Mouse (Mus musculus) heart, adult 2 months (tissue): Measurements from ENCODE around the gene Fgd6. TPM values are rescaled to one million over a fixed set of nuclear protein-coding genes. Genes with fewer than 3 reads are reported as not detected.
A peak's percentile ranks its signal among the peaks of the same experiment; 100 is the strongest.

Experiments used
- DNase-seq, 2 experiments: peaks; one replicate each; pipeline ENCODE4 v3.0.0; 2021
- H3K27ac ChIP-seq: fragments of 200-600 bp; 2 replicates; pipeline ENCODE4 v1.8.1; 2022
- H3K27me3 ChIP-seq: fragments of 200-500 bp; 2 replicates; pipeline ENCODE4 v1.6.1; 2012; ENCODE audit warnings: mild to moderate bottlenecking, low read length, inconsistent platforms, mixed read lengths; ENCODE audit not compliant: control insufficient read depth, insufficient read depth
- H3K36me3 ChIP-seq: fragments of 200-500 bp; 2 replicates; pipeline ENCODE4 v1.6.1; 2012; ENCODE audit warnings: low read length, inconsistent platforms; ENCODE audit not compliant: control insufficient read depth, insufficient read depth
- H3K4me1 ChIP-seq: fragments of 200-500 bp; 2 replicates; pipeline ENCODE4 v1.6.1; 2011; ENCODE audit warnings: low read length; ENCODE audit not compliant: control insufficient read depth, insufficient read depth
- H3K4me3 ChIP-seq: fragments of 200-600 bp; 2 replicates; pipeline ENCODE4 v1.8.1; 2022
- H3K79me2 ChIP-seq: fragments of 200-500 bp; replicated peaks from 2 replicates; pipeline ENCODE4 v1.6.1; 2012; ENCODE audit warnings: mild to moderate bottlenecking, inconsistent platforms, low read length, moderate library complexity, mixed read lengths; ENCODE audit not compliant: control insufficient read depth, insufficient read depth
- H3K9ac ChIP-seq: fragments of 200-500 bp; 2 replicates; pipeline ENCODE4 v1.6.1; 2012; ENCODE audit warnings: low read depth, mild to moderate bottlenecking, control low read depth, inconsistent platforms, low read length, mixed read lengths
- CTCF ChIP-seq: fragments of 200-600 bp; IDR thresholded peaks from 2 replicates; pipeline ENCODE4 v1.8.1; 2022; ENCODE audit warnings: antibody characterized with exemption, mild to moderate bottlenecking, moderate library complexity
- EP300 ChIP-seq: fragments of 200-500 bp; IDR thresholded peaks from 2 replicates; pipeline ENCODE4 v1.6.1; 2011; ENCODE audit warnings: low read depth, low read length, control low read depth; ENCODE audit not compliant: insufficient read depth
- POLR2A ChIP-seq: fragments of 200-500 bp; IDR thresholded peaks from 2 replicates; pipeline ENCODE4 v1.6.1; 2011; ENCODE audit warnings: mild to moderate bottlenecking, low read depth, low read length, control low read depth; ENCODE audit not compliant: insufficient read depth
- WGBS: fragments of 180-500 bp; shearing (Covaris S2); methylation state at CpG from one replicate; pipeline ENCODE4 v1.1.7; 2018; 5-methylcytosine and 5-hydroxymethylcytosine counted together
- intact Hi-C: fragments of 180-260 bp; cut with DNase I; formaldehyde crosslinking; loops from one replicate; pipeline ENCODE4 v1.15.1; 2025
- polyA plus RNA-seq: library from polyadenylated mRNA; depleted of rRNA; stranded (reverse); fragments of >200 nt; gene quantifications from 2 replicates; pipeline ENCODE4 v1.2.3, GENCODE M21; 2012
- total RNA-seq, 2 experiments: library from RNA; stranded (reverse); gene quantifications; 2 replicates each; pipeline ENCODE4 v1.2.3; 2021

Fgd6 gene
- total and polyA plus RNA-seq, 3 experiments: 1.9 to 5.8 (median 4.9) TPM

DNA sequence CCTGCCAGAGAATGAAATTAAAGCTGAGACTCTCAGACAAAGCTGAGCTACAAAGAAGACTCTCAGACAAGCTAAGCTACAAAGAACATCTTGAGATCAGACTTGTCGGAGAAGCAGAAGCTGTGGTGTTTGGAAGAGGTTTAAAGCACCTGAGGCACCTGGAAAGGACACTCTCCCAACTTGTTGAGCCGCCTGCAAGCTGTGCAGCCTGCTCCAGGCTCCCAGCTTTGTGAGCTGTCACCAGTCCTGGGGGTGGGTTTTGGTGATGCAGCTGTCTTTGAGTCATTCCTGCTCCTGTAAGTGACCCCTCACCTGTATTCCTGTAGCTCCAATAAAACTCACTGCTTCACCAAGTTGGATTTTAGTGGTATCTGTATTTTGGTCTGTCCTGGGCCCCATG, 27.4 kb upstream of the Fgd6 start:
- no peak overlapping the region for H3K4me3 ChIP-seq
- H3K9ac ChIP-seq: no peak overlapping the region
- H3K27me3 ChIP-seq: no peaks in the 10 kb centered on the region
- DNase-seq: no peak
- H3K79me2 ChIP-seq: no peaks in the 10 kb centered on the region; the same call in 1 of the 2 replicates
- H3K36me3 ChIP-seq: peaks cover 3% of the 10 kb centered on the region
- 100% methylated on average over 2 of the region's 2 CpGs for WGBS
- no peak overlapping the region for H3K27ac ChIP-seq
- TF ChIP-seq CTCF (no peak), POLR2A (no peak), EP300 (no peak)
- intact Hi-C loops: no loop called here
- H3K4me1 ChIP-seq: no peaks in the 10 kb centered on the region; the same call in 1 of the 2 replicates

DNA sequence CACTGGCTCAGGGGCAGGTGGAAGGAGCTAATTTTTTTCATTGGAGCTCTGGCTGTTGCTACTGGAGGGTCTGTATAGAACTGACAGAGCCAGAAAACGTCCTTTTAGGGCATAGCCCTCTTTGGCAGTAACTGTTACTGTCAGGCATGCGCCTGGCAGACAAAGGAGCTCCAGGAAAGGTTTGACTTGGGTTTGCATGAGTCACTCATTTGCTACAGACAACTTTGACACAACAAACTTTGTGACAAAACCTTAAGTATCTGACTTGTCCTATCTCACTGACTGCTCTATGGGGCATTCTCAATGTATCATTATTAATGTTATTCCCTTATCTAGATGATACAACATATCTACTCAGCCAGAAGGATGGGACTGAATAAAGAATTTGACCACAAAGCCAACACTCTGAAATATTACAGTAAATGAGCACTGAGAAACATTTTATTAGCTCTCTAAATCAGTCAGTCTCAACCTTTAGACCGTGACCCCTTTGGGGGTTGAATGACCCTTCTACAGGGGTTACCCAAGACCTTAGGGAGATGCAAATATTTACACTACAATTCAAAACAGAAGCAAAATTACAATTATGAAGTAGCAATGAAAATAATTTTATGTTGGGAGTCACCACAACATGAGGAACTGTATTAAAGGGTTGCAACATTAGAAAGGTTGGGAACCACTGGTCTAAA, 25.7 kb upstream of the Fgd6 start:
- no peaks in the 10 kb centered on the region for H3K27me3 ChIP-seq
- no peak for TF ChIP-seq CTCF
- TF ChIP-seq POLR2A: no peak
- TF ChIP-seq EP300: no peak
- no peak overlapping the region for H3K9ac ChIP-seq
- no peak overlapping the region for H3K4me3 ChIP-seq
- intact Hi-C loops: no loop called here
- peaks cover 1% of the 10 kb centered on the region for H3K4me1 ChIP-seq
- peaks cover 3% of the 10 kb centered on the region for H3K36me3 ChIP-seq
- no peaks in the 10 kb centered on the region; the same call in 1 of the 2 replicates for H3K79me2 ChIP-seq
- DNase-seq: no peak
- no peak overlapping the region for H3K27ac ChIP-seq
- 81% methylated on average over 3 of the region's 3 CpGs for WGBS

DNA sequence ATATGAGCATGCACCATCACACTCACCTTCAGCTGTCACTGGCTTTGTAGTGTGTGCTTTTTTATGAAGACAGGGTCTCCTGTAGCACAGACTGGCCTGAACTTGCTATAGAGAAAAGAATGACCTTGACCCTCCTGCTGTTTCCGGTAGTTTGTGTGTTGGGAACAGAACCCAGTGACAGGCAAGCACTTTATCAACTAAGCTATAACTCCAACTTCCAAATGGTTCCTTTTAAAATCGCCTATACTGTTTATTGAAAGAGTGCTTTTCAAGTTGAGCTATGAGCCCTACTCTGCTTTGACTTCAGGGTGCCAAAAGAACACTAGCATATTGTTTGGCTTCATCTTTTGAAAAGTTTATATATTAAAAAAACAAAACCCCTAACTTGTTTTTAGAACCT, 24.8 kb upstream of the Fgd6 start:
- Histone ChIP-seq H3K4me1 (peaks cover 1% of the 10 kb centered on the region), H3K27ac (no peak overlapping the region), H3K4me3 (no peak overlapping the region), H3K36me3 (peaks cover 3% of the 10 kb centered on the region), H3K27me3 (no peaks in the 10 kb centered on the region), H3K79me2 (no peaks in the 10 kb centered on the region; the same call in 1 of the 2 replicates), H3K9ac (no peak overlapping the region)
- TF ChIP-seq EP300 (no peak), POLR2A (no peak), CTCF (no peak)
- WGBS: 43% methylated on average over 2 of the region's 2 CpGs
- intact Hi-C loops: no loop called here
- DNase-seq: no peak

DNA sequence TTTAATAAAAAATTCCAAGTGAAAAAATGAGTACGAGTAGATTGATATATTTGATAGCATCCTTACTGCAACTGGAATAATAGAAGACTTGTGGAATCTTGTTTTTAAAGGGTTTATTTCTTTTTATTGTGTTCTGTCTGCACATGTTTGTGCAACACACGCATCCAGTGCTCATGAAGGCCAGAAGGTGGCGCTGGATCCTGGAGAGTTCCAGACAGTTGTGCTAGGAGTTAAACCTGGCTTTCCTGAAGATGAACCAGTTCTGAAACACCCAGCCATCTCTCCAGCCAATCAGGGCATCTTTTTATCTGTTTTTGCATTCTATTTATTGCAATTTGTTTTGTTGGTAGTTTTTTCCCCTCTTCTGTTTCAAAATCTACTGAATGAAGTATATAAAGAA, 22.6 kb upstream of the Fgd6 start:
- 60% methylated on average over 3 of the region's 3 CpGs for WGBS
- peak; percentile 39 to 54 for DNase-seq
- H3K9ac ChIP-seq: no peak overlapping the region
- H3K79me2 ChIP-seq: peaks cover 1% of the 10 kb centered on the region
- intact Hi-C loops: loop anchor here (1.0 kb wide), 1 partner anchor 103 kb away; no protein-coding TSS in a partner anchor
- H3K36me3 ChIP-seq: peaks cover 3% of the 10 kb centered on the region
- H3K4me3 ChIP-seq: no peak overlapping the region
- H3K4me1 ChIP-seq: peaks cover 1% of the 10 kb centered on the region
- no peaks in the 10 kb centered on the region for H3K27me3 ChIP-seq
- H3K27ac ChIP-seq: no peak overlapping the region
- TF ChIP-seq CTCF: peak; percentile 91
- no peak for TF ChIP-seq POLR2A
- 0 out of 2 replicates have a peak, but pooled peaks have one; percentile 29 for TF ChIP-seq EP300

DNA sequence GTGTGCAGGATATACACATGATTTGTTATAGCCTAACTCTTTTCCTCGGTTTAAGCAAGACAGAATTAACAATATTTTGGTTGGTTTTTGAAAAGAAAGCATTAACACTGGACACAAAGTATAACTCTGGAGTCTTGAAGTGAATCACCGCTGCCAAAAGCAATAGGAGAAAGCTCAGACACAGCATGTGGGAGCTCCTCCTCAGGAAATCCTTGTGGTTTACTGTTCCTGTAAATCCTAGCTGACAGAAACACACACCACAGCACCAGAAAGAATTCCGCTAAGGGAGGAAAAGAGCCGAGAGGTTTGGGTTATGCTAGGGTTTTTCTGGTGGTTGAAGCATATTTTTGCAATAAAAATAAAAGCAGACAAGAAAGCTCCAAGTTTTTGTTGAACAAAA, 21.6 kb upstream of the Fgd6 start:
- intact Hi-C loops: loop anchor here (2.0 kb wide), 1 partner anchor 19 kb away; no protein-coding TSS in a partner anchor
- TF ChIP-seq CTCF: no peak
- TF ChIP-seq EP300: no peak
- TF ChIP-seq POLR2A: no peak
- 42% methylated on average over 4 of the region's 4 CpGs for WGBS

DNA sequence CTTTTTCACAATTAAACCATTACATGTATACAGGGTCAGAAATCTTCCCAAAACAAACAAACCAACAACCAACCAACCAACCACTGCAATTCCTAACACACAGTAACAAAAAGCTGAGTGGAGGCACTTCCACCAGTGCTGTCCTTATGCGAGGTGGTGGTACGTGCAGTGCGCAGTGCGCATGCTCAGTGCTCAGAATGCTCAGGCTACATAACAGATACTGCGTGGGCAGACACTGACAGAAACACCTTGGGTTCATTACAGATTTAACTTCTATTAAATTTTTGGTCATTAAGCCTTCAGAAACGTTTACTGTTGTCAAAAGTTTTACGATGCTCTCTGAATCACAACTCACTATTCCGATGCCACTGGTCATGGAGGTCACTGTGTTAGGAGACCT, 18.3 kb upstream of the Fgd6 start:
- 92% methylated on average over 8 of the region's 8 CpGs for WGBS
- peaks cover 1% of the 10 kb centered on the region; the same call in 1 of the 2 replicates for H3K4me1 ChIP-seq
- no peak overlapping the region for H3K9ac ChIP-seq

More for the DNA sequence above, 21.6 kb upstream of the Fgd6 start:
- H3K4me1 ChIP-seq: peaks cover 1% of the 10 kb centered on the region
- H3K27ac ChIP-seq: no peak overlapping the region
- peaks cover 3% of the 10 kb centered on the region for H3K36me3 ChIP-seq
- no peak overlapping the region for H3K9ac ChIP-seq
- DNase-seq: no peak
- H3K27me3 ChIP-seq: no peaks in the 10 kb centered on the region
- peaks cover 1% of the 10 kb centered on the region for H3K79me2 ChIP-seq
- H3K4me3 ChIP-seq: no peak overlapping the region

More for the DNA sequence above, 18.3 kb upstream of the Fgd6 start:
- H3K36me3 ChIP-seq: no peaks in the 10 kb centered on the region; the same call in 1 of the 2 replicates
- TF ChIP-seq CTCF: no peak
- no peak for TF ChIP-seq EP300
- TF ChIP-seq POLR2A: no peak
- H3K27me3 ChIP-seq: no peaks in the 10 kb centered on the region
- intact Hi-C loops: no loop called here
- DNase-seq: no peak
- peaks cover 1% of the 10 kb centered on the region for H3K79me2 ChIP-seq
- H3K4me3 ChIP-seq: no peak overlapping the region
- H3K27ac ChIP-seq: no peak overlapping the region
